Mouse (Mus musculus): ENCODE results near the gene Klhl21. TPM values are rescaled to one million over a fixed set of nuclear protein-coding genes. Genes with fewer than 3 reads are reported as not detected.

Gene Klhl21
- polyA plus RNA-seq, 1 experiment = 17.1 TPM

- no peak for TF ChIP-seq CTCF (IDR thresholded peaks at IDR 0.05; ENCODE audit: control insufficient read depth, insufficient read depth, insufficient replicate concordance, low read depth, low read length)
- TF ChIP-seq POLR2A (IDR thresholded peaks at IDR 0.05; ENCODE audit: control insufficient read depth, low read depth, low read length) = no peak
- Histone ChIP-seq H3K4me3 (ENCODE audit: control insufficient read depth, low read depth, low read length) (no peak overlapping the region), H3K27me3 (ENCODE audit: control insufficient read depth, insufficient read depth, low read length) (no peaks in the 10 kb centered on the region), H3K36me3 (ENCODE audit: control insufficient read depth, insufficient read depth, low read length) (peaks cover 2% of the 10 kb centered on the region), H3K27ac (ENCODE audit: control insufficient read depth, insufficient read depth, low read depth, low read length) (no peak overlapping the region), H3K4me1 (ENCODE audit: control insufficient read depth, insufficient read depth, low read length) (0 out of 2 replicates have a peak, but pooled peaks cover under 1% of the 10 kb centered on the region)
These were observed 53.9 kb downstream of the Klhl21 start for GRCm38 (mm10) chr4:152062390-152063110.

GRCm38 (mm10) chr4:152067280-152067679, 58.7 kb downstream of the Klhl21 start:
- Histone ChIP-seq H3K27ac (ENCODE audit: control insufficient read depth, insufficient read depth, low read depth, low read length) (no peak overlapping the region; the same call in 1 of the 2 replicates), H3K4me3 (ENCODE audit: control insufficient read depth, low read depth, low read length) (no peak overlapping the region), H3K36me3 (ENCODE audit: control insufficient read depth, insufficient read depth, low read length) (no peaks in the 10 kb centered on the region), H3K27me3 (ENCODE audit: control insufficient read depth, insufficient read depth, low read length) (no peaks in the 10 kb centered on the region), H3K4me1 (ENCODE audit: control insufficient read depth, insufficient read depth, low read length) (peaks cover 5% of the 10 kb centered on the region)
- TF ChIP-seq POLR2A (IDR thresholded peaks at IDR 0.05; ENCODE audit: control insufficient read depth, low read depth, low read length) (no peak), CTCF (IDR thresholded peaks at IDR 0.05; ENCODE audit: control insufficient read depth, insufficient read depth, insufficient replicate concordance, low read depth, low read length) (no peak)

Other genes starting within 250 kb of the Klhl21 start
- 13.5 and 15.4 TPM in 2 replicates for gene Camta1, start 146.9 kb upstream of the Klhl21 start, polyA plus RNA-seq (2012; rRNA removed)
- 28.6 and 31.2 TPM in 2 replicates for gene Dnajc11, start 75.1 kb upstream of the Klhl21 start, polyA plus RNA-seq (2012; rRNA removed)
- gene Thap3, start 19.8 kb upstream of the Klhl21 start, polyA plus RNA-seq (2012; rRNA removed) = 4.2 and 5.5 TPM in 2 replicates
- gene Phf13, start 12.5 kb upstream of the Klhl21 start, polyA plus RNA-seq (2012; rRNA removed) = 41.8 and 43.6 TPM in 2 replicates
- 18.2 and 22.4 TPM in 2 replicates for gene Zbtb48, start 18.9 kb downstream of the Klhl21 start, polyA plus RNA-seq (2012; rRNA removed)
- 30.2 and 37.6 TPM in 2 replicates for gene Tas1r1, start 29.8 kb downstream of the Klhl21 start, polyA plus RNA-seq (2012; rRNA removed)
- 7.7 and 8.0 TPM in 2 replicates for gene Nol9, start 30.5 kb downstream of the Klhl21 start, polyA plus RNA-seq (2012; rRNA removed)
- 8.8 and 9.7 TPM in 2 replicates for gene Plekhg5, start 63.7 kb downstream of the Klhl21 start, polyA plus RNA-seq (2012; rRNA removed)
- 1.2 and 1.5 TPM in 2 replicates for gene Tnfrsf25, start 107.1 kb downstream of the Klhl21 start, polyA plus RNA-seq (2012; rRNA removed)
- gene Espn, start 143.6 kb downstream of the Klhl21 start, polyA plus RNA-seq (2012; rRNA removed) = 84.1 and 87.1 TPM in 2 replicates
- gene Hes2, start 150.1 kb downstream of the Klhl21 start, polyA plus RNA-seq (2012; rRNA removed) = 0.42 and 0.73 TPM in 2 replicates
- gene Acot7, start 169.3 kb downstream of the Klhl21 start, polyA plus RNA-seq (2012; rRNA removed) = 685 and 754 TPM in 2 replicates

Data from testis, adult 2 months (tissue).